Mouse (Mus musculus) kidney, adult 2 months (tissue): ENCODE measurements around the gene Ugt1a9.

Experiments used
- CTCF ChIP-seq: fragments of 200-500 bp; conservative IDR thresholded peaks from 2 replicates; pipeline ENCODE4 v1.5.1; 2011; ENCODE audit warnings: low read depth, mild to moderate bottlenecking, control low read depth, low read length, moderate library complexity, mixed read lengths; ENCODE audit not compliant: insufficient read depth, insufficient read length
- POLR2A ChIP-seq: fragments of 200-500 bp; IDR thresholded peaks from one replicate; pipeline ENCODE4 v1.6.1; 2011; ENCODE audit warnings: low read depth, low read length, control low read depth

DNA sequence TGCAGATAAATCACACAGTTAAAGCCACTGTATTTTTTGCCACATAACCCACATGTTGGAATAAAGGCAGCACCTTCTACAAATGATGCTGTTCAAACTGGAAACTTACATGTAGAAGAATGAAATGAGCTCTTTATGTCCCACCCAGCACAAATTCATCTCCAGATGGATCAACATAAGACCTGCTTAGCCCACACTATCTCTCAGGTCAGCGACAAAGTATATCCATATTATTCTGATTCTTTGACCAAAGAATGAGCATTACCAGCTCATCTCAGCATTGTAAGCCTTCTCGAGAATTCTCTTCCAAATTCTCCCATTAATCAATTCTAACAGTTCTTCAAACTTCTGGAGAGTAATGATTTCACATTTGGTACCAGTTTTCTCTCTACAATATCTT is 151.6 kb downstream of the Ugt1a9 start:
- TF ChIP-seq CTCF (no peak), POLR2A (no peak)
